Mouse (Mus musculus): ENCODE results near the gene Skida1.
A peak's percentile ranks its signal among the peaks of the same experiment; 100 is the strongest.
"Not testable (repeated sequence)": the region's sequence is repeated elsewhere in the genome, so short reads cannot be mapped to it uniquely, and the experiment has no call there.

Skida1 gene

DNA sequence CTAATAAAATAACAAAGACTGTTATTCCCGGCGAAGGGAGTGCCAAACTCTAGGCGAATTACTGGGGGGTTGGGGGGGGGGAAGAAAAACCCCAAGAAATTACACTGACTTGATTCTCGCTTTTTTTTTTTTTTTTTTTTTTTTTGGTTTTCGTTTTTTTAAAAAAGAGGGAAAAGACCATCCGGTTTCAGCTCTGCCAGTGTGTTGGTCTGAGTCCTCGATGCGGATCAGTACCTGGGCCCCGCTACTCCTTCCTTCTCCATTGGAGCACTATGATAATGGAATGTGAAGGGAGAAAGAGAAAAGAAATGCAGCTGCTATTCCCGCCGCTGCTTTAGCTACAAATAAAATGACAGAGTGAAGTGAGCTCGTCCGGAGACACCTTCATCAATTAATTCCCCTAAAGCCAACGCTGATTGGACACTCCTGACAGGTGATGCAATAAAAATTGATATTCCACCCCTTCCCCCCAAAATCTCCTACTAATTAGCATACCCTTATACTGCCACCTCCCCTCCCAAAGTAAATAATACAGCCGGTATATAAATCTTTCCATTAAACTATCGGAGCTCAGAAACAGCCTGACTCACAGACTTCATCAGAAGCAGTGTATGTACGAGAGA is at the start of gene Skida1:
Gene Skida1 (minus strand): TSS at position 599 of the 623 bp plus-strand sequence.
- DNase-seq (ENCODE audit: low spot score in 2 of 2) = no peak

DNA sequence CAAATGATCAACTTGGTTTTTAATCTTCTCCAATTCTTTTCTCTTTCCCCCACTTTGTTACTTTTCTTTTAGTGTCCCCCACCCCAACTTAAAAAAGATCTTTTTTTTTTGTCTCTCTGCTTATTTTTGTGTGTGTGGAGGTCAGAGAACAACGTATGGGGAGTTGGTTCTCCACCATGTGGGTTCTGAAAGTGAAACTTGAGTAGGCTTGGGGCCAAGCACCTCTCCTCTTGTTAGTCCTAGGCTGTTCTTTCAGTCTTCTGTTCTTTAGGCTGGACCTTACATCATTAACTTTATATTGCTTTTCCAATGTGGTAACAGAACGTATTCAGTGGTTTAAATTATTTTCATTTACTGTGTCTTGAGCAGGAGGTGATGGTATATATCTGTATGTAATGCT is 47.0 kb upstream of the Skida1 start:
- no peak for DNase-seq (ENCODE audit: low spot score in 2 of 2)

DNA sequence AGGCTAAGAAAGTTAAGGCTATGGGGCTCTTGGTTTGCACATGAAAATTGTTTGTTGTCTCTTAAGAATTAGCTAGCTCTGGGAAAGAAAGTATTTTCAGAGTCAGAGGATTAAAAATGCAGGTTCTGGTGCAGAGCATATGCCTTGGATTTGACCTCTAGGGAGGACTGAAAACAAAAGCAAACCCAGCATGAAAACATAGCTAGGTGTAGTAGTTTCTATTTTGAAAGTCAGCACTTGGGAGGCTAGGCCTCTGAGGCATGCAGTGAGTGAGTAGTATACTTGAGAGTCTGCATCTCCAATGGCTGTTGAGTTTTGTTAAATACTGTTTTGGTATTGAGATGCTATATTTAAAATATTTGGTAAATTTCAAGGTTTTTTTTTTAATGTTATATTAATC is 45.5 kb upstream of the Skida1 start:
- no peak for DNase-seq (ENCODE audit: low spot score in 2 of 2)

DNA sequence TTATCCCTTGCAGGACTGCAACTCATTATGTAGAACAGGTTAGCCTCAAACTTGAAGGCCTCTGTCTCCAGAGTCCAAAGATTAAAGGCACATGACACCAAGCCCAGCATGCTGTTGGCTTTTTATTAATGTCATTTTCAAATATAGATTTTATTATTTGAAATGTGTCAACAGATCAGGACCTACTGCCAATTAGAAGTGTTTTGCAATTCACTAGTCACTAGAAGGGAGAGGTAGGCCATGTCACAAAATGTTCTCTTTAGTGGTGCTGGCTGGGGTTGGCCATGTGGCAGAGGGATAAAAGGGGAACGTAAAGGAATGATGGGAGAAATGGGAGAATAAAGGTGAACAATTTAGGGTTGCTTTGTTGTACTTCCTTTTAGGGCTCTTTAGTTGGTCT is 45.0 kb upstream of the Skida1 start:
- DNase-seq (ENCODE audit: low spot score in 2 of 2) = no peak

DNA sequence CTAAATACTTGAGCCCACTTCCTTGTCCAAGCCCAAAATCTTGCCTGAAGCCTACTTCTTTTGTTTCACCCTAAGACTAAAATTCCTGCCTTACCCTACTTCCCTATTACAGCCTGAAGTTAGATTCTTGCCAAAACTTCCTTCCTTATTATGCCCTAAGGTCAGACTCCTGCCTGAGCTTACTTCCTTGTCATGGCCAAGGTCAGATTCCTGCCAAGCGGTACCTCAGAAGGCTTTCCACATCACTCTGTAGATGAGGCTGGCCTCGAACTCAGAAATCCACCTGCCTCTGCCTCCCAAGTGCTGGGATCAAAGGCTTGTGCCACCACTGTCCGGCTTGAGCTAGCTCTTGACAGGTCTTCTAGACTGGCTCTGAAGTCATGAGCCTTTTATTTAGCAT is 38.8 kb upstream of the Skida1 start:
- DNase-seq (ENCODE audit: low spot score in 2 of 2) = not testable (repeated sequence)

DNA sequence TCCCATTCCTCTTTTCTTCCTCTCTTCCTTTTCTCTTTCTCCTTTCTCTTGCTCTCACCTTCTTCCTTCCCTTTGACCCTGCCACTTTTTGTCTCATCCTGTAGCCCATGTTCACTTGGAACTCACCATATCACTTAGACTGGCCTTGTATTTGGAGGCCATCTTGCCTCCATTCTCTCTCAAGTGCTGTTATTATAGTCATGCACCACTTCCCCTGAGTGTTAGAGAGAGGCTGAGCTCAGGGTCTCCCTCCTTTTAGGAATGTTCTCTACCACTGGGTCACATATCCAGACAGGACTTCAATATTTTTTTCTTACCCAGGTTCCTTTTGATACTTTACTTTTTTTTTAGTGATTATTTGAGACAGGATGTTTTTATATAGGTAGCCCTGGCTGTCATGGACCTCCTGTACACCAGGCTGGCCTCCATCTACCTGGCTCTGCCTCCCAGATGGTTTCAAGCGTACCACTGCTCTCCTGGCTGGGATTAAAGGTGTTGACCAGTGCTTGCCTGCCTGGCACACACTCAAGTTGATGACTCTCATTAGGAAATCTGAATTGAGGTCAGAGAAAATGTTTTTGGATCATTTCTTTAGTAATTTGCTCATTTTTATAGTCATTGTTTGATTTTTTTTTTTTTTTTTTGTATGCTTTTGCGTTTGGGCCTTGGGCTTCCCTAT is 31.5 kb upstream of the Skida1 start:
- DNase-seq (ENCODE audit: low spot score in 2 of 2) = no peak

DNA sequence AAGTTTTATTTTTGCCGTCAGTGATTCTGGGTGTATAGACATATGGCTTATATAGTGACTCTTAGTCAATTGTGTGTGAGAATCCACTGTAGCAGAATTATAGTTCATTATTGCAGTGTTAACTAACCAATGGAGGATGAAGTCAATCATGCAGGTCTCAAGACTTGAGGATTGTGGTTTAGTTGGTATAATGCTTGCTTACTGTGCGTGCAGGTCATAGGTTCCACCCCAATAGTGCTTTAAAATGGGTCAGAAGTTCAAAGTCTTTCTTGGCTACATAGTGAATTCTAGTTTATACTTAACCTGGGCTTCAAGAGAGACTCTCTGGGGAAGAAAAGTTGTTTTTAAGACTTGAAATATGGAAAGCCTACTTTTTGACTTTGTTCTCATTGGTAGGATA is 23.1 kb upstream of the Skida1 start:
- DNase-seq (ENCODE audit: low spot score in 2 of 2) = no peak

DNA sequence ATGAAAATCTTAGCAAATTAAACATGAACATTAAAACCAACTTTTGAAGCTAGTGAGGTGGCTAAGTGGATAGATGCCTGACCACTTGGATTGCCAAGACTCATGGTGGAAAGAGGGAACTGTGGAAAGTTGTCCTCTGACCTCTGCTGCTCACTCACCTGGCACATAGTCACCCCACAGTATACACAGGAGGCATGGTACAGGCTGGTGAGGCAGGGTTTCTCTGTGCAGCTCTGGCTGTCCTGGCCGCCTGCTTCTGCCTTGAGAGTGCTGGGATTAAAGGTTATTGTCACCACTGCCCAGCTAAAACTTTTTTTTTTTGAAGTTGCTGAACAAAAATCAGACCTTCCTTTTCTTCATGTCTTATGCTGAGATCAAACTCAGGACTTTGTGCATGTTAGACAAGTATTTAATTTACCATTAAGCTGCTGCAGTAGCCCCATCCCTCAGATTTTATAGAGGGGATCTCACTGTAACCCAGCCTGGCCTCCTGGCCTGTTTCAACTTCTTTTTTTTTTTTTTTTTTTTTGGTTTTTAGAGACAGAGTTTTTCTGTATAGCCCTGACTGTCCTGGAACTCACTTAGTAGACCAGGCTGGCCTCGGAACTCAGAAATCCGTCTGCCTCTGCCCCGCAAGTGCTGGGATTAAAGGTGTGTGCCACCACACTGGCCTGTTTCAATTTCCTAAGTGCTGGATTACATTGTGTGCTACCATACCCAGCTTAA is 19.4 kb upstream of the Skida1 start:
- DNase-seq (ENCODE audit: low spot score in 2 of 2) = no peak

DNA sequence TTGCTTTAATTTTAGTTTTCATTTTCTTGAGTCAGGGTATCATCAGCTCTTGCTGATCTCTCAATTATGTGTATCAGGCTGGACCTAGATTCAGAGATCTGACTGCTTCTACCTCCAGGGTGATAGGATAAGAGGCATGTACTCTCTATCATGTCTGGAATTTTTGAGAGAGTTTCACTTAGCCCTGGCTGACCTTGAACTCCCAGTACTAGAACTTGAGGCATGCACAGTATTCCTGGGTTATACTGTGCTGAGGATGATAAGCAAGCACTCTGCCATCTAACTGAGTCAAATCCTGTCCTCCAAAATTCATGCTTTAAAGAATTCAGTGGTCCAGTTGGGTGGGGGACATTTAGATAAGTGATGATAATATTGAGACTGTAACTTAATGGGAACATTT is 17.6 kb upstream of the Skida1 start:
- no peak for DNase-seq (ENCODE audit: low spot score in 2 of 2)

DNA sequence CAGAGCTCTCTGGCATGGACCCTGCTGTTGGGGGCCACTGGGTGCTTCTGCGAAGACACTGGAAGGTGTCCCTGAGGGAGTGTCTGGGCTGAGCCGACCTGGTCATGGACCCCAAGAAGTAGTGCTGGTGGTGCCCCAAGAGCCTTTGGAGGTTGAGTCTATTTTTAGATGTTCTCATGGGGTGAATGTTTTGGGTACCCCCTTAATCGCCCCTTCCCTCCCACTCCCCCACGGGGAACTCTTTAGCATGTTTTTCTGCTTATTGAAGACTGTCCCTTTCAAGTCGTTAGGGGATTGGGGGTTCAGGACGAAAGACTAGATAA is 16.8 kb upstream of the Skida1 start:
- DNase-seq (ENCODE audit: low spot score in 2 of 2) = no peak

DNA sequence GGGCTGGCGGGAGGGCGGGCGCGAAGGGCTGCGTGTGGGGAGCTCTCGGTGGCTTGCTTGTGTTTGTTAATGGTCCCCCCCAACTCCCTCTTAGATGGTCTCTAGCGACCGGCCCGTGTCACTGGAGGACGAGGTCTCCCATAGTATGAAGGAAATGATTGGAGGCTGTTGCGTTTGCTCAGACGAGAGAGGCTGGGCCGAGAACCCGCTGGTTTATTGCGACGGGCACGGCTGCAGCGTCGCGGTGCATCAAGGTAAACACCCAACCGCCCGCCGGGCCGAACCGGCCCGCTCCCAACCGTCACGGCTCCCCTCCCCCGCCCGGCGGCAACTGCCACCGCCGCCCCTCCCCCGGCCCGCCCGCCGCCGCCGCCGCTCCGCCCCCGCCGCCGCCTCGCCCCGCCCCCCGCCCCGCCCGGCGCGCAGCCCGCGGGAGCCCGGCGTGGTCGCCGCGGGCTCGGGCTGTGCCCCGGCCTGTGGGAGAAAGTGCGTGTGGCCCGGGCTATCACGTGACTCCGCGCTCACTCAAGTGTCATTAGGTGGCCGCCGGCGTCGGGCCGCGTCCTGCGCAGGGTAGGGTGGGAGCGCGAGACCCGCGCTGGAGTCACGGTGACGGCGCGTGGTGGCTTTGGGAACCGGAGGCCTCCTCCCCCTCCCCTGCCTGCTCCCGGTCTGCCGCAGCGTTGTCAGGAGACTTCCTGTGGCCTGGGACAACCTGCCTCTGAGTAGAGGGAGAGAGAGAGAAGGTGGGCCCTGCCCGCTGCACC is 16.3 kb upstream of the Skida1 start:
- DNase-seq (ENCODE audit: low spot score in 2 of 2) = peak; percentile 62 to 68

DNA sequence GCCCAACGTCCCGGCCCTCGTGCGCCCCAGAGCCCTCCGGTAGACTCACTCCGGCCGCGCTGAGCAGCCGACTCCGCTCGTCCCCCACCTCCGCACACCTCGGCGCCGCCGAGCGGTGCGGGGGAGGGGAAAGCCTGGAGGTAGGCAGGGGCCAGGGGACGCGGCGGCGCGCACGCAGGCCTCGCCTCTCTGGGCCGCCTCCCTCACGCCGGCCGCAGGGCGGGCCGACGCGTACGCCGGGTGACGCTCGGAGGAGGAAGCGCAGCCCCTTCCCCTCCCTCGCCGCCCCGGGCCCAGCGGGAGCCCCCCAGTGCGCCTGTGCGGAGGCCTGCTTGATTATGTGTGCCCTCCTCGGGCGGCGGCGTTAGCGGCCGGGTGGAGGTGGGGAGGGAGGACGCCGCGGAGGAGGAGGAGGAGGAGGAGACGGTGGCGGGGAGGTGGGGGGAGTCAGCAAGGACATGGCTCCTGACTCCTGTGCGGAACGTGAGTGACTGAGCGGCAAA is 15.6 kb upstream of the Skida1 start:
- DNase-seq (ENCODE audit: low spot score in 2 of 2) = peak; percentile 79 to 86

DNA sequence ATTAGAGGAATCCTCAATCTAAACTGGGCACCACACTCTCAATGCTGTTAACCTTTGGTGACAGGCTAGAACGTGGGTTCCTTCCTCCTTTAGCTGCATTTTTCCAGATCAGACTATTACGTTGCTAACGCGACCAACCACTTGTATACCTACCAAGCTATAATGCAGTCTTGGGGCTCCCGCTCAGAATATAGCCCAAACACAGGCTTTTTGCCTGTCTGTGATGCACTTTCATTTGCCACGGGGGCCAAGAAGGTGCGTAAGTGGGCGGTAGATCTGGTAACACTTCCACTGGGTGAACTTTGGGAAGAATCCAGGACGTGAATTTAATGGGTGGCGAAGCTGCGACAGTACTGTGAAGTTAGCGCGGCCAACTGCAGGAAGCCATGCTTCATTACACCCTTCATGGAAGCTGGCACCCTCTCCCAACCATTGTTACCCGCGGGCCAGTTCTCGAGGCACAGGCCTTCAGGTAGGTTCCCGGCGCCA is 15.0 kb upstream of the Skida1 start:
- DNase-seq (ENCODE audit: low spot score in 2 of 2) = peak; percentile 17 to 35

DNA sequence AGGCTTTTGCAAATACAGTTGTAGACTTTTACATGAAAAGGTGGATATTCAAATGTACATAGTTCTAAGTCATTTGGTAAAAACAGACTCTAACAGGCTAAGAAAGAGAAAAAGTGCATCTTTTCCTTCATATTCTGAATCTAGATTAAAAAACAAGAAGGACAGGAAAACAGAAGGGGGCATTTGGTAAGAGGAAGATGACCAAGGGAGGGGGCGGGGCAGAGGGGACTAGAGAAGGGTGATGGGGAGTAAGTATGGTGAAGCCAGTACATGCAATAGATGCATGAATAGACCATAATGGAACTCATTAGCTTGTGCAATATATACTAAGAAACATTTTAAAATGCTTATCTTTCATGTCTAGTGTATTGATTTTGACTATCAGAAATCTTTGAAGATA is 11.5 kb upstream of the Skida1 start:
- no peak for DNase-seq (ENCODE audit: low spot score in 2 of 2)

DNA sequence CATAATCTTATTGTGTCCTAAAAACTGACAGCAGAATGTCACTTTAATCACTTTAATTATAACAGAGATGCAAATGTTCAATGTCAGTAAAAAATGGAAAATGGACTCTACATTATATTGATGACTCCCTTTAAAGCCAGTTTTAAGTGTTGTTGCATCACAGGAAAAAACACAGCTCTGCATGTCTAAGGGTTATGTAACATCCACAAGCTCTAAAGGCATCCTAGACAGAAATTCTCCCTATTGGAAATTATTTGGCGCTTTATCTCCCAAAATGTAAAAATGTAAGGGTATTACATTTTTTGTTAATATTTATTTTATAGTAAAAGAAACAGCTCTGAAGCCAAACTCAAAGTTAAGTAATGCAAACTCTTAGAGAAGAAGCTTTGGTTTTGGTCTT is 11.0 kb upstream of the Skida1 start:
- no peak for DNase-seq (ENCODE audit: low spot score in 2 of 2)

DNA sequence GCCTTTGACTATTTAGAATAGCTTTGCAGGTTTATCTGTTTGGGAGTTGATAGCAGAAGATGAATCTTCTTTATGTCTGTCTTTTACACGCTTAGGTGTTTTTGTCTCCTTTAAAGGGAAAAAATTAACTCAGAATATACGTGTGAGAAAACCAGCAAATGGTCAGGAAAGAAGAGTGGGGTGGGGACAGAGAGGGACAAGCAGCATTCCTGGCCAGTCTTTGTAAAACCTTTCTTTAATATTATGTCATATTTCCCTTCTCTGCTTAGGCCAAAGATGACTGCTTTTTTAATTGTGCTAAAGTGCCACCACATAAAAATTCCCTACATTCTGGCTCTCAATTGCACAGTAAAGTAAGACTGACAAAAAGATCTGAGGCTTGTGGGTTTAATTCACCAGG is 10.2 kb upstream of the Skida1 start:
- no peak for DNase-seq (ENCODE audit: low spot score in 2 of 2)

DNA sequence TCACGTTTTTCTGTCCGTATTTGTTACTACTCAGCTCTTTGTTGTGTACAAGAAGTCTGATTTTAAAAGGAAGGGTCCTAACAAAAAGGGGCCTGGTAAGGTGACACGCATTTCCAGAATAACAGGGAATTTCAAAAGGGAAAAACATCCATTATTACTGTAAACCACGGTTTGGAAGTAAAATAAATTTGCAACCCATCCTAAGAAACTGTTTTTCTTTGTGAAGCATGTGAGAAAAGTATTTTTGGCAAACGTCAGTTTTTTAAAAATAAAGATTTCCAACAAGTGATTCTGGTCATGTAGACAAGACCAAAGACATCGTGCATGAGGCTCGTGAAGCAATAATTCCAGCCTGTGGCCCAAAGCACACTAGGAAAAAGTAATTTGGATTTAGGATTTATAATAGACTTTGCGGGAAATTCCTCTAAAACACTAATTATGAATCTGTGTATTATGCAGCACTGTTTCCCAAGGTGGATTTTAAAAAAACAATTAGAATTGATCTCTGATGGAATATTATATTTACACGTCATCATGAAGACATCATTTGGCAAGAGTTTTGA is 9.4 kb upstream of the Skida1 start:
- DNase-seq (ENCODE audit: low spot score in 2 of 2) = no peak

DNA sequence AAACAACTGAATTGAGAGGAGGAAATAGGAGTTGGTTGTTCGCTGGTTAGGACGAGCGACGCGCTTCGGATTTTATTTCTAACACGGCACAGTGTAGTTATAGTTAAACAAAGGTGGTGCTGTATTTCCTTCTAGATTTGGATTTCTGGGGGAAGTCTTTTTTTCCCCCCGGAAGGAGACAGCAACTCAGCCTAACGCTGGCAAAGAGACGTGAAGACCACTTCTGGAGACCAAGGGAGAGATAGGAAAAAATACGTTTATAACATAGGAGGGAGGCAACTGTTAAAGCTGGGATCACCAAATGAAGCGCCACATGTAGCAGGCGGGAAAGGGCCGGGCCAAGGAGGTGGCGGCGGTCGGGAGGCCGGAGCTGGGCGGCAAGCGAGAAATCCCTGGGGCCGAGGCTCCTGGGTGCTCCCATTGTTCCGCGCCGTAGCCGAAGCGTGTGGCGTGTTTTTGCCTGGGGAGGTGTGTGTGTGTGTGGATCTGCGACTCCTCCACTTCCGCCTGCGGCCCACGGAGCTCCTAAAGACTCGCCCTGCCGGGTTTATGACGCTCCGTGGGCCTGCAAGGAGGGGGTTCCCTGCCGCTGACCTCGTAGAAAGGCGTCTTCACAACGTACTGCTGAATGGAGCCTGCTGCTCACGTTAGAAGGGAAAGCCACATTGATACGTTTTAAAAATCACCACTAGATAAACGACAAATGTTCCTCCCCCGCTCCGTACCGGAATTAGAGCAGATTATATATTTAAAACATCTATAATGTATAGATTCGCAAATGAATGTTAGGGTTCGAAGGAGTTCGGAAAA is 8.7 kb upstream of the Skida1 start:
- peak; percentile 43 to 50 for DNase-seq (ENCODE audit: low spot score in 2 of 2)

DNA sequence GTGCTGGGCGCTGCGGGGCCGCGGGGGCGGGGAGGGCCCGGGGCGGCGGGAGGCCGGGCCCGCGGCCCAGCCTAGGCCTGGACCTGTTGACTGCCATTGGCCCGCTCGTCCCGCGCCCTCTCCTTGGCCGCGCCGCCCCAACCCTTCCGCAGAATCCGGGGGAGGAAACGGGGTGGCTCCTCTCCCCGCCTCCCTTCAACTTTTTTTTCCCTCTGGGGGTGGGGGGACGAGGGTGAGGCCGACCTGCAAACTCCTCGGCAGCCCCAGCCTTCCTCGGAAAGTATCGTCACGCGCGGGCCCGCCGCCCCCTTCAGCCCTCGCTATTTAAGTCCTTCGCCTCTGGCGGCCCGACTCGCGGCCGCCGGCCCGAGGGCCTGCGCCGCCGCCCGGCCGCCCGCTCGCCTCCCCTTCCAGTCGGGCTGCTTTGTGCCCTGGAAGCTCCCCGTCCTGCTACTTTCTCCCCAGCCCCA is 8.0 kb upstream of the Skida1 start:
- peak; percentile 79 to 83 for DNase-seq (ENCODE audit: low spot score in 2 of 2)

DNA sequence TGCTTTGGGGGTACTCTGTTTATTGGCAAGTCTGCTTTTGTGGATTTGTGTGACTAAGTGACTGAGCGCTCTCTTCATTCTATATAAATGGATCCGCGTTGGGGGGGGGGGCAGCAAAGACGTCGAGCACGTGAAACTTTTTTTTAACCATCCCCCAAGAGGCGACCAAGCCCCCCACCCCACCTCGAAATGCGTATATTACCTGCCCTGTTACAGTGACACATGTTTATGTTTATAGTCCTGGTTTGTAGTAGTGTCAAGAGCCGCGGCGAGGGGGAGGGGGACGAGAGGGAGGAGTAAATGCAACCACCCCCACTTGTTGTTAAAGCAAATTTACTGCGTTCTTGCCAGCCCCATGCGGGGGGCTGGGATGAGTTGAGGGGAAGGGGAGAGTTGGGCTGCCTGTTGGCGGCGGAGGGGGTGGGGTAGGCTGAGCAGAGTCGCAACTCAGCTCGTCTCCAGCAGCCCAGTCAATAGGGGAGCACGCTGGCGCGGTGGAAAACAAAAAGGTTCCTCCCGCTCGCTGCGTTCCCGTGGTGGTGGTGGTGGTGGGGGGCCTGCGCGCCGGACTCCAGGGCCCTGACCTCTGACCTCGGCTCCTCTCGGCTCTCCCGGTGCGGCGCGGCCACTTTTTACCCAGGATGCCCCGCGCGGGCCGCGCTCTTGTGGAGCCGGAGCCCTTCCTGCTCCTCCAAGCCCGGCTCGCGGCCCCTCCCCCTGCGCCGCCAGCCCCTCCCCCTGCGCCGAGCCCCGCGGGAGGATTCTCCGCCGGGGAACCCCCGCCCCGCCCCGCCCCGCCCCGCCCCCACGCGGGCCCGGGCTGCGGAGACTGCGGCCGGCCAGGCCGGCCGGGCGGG is 7.3 kb upstream of the Skida1 start:
- DNase-seq (ENCODE audit: low spot score in 2 of 2) = peak; percentile 91 to 92

Measured in spleen, postnatal 14 days (tissue).